Mouse (Mus musculus) cortical plate, adult 2 months (tissue): ENCODE measurements at regions not wholly inside any gene's neighbourhood (a gene's known extent, or its start where the extent isn't known, plus 50 kb on each side); places are given as distances from the start of the nearest gene placed in this dataset.

Source experiments
- CTCF ChIP-seq: fragments of 200-500 bp; IDR thresholded peaks from 2 replicates; pipeline ENCODE4 v1.5.1; 2011; ENCODE audit warnings: mild to moderate bottlenecking, control low read depth, low read length; ENCODE audit not compliant: insufficient read depth; ENCODE audit errors: extremely low read depth
- POLR2A ChIP-seq: fragments of 200-500 bp; IDR thresholded peaks from 2 replicates; pipeline ENCODE4 v1.6.1; 2011; ENCODE audit warnings: mild to moderate bottlenecking, low read length, control low read depth; ENCODE audit not compliant: insufficient read depth; ENCODE audit errors: extremely low read depth

DNA sequence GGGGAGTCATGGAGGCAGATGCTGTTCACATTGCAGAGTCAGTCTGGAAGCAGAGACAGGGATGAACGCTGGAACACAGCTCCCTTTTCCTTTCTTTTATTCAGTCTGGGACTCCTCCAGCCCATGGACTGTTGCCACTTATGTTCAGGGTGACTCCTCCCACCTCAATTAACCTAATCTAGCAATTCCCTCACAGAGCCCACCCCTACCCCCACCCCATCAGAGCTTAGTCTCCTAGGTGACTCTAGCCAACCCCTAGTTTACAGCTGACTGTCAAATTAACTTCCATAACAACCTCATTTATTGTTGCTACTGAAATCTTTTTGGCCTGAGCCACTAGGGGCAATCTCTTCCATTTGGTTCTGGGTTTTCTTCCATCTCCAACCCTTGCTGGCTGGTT, 85.2 kb upstream of the Fam19a5 start:
- TF ChIP-seq POLR2A (no peak), CTCF (no peak)
